Mouse (Mus musculus) CH12F3 (cell line): ENCODE results near the gene Six6.

Experiments used
- in situ Hi-C: fragments of 300-500 bp; cut with MboI; formaldehyde crosslinking; loops from 2 replicates; pipeline ENCODE4 v1.14.3; 2020; ENCODE audit warnings: low sequenced_read_pairs

The Six6 gene

DNA sequence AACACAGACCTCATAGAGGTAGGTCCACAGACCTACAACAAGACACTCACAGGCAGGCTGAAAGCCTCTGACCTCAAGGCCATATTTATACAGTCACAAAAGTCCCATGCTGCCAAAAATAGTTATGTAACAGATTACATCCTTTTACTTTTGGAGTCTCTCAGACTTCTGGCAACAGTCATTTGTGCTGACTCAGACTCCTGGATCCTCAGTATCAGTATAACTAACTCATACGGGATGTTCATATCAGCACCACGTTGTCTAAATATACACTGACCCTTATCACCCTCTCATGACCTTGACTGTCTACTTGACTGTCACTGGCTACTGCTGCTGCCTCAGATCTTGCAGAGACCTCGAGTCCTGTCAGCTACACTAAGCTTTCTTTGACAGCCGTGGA lies 15.2 kb downstream of the Six6 start:
- in situ Hi-C loops: no loop called here

GRCm38 (mm10) chr12:72957829-72958424 lies 18.2 kb downstream of the Six6 start:
- in situ Hi-C loops: no loop called here

GRCm38 (mm10) chr12:72958446-72958845 lies 18.8 kb downstream of the Six6 start:
- in situ Hi-C loops: no loop called here

DNA sequence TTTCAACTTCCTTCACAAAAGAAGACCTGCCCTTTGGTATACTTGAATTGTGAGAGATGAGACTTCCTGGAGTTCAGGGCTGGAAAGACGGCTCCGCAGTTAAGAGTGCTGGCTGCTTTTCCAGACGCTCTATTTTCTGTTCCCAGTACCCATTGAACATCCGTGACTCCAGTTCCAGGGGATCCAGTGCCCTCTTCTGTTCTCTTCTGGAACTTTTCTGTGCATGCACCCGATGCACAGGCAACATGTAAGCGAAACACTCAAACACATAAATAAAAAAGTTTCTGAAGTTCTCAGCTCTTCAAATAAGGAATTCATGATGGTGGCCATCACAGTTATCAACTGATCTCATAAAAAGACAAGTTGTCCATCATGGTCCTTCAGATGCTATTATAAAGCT lies 23.1 kb downstream of the Six6 start:
- in situ Hi-C loops: no loop called here

GRCm38 (mm10) chr12:72967541-72967940 lies 27.8 kb downstream of the Six6 start:
- in situ Hi-C loops: no loop called here

GRCm38 (mm10) chr12:72970620-72971019 lies 30.9 kb downstream of the Six6 start:
- in situ Hi-C loops: loop anchor here (10.0 kb wide), 1 partner anchor 126 kb away; no protein-coding TSS in a partner anchor

GRCm38 (mm10) chr12:72973161-72973560 lies 33.5 kb downstream of the Six6 start:
- in situ Hi-C loops: loop anchor here (10.0 kb wide), 1 partner anchor 128 kb away; no protein-coding TSS in a partner anchor

DNA sequence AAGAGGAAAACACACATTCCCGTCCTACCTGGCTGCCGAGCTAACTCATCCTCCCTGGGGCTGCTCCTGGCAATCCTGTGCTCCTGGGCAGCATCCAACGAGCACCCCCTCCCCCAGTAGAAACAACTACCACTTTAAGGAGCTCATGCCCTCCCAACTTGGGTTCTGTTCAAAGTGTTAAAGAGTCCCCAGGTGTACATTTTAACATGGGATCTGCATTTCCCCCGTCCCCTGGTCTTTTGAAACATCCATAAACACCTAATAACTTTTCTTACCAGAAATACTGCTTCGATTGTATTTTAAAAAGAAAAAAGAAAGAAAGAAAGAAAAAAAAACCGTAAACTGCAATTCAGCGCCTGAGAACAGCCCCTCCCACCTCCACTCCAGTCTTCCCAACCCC lies 36.5 kb downstream of the Six6 start:
- in situ Hi-C loops: loop anchor here (10.0 kb wide), 1 partner anchor 131 kb away; no protein-coding TSS in a partner anchor

DNA sequence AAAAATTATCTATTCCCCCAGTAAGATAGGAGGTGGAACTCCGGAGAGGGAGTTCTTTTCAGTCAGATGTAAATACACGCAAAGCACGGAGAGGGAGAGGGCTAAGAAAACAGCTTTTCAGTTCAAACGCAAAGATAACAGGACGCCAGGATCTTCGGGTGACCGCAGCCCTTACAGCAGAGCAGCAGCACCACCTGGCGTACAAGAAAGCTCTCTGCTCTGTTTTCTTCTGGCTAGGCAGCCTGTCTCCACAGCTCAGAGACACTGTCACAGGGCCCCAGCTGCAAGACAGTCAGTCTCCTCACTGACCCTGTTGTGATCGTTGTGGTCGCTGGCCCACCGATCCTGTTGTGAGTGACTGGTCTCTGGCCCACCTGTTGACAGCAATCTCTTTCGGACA lies 37.0 kb downstream of the Six6 start:
- in situ Hi-C loops: loop anchor here (10.0 kb wide), 1 partner anchor 132 kb away; no protein-coding TSS in a partner anchor

DNA sequence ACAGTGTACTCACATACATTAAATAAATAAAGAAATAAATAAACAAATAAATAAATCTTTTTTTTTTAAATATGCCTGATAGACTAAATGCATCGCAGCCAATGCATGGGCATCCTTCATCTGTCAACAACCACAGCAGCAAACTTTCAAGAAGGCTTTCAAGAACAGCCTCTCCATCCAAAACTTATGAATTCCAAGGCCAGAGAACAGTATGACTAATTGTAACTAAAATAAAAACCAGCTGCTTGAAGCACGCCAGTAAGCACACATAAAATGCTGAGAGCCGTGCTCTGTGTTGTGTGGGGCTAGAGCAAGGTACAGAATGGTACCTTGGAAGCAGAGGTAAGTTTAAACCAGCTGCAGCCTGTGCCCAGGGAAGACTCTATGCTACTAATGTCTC lies 38.2 kb downstream of the Six6 start:
- in situ Hi-C loops: loop anchor here (10.0 kb wide), 1 partner anchor 133 kb away; no protein-coding TSS in a partner anchor

GRCm38 (mm10) chr12:72979236-72979635 lies 39.5 kb downstream of the Six6 start:
- in situ Hi-C loops: loop anchor here (10.0 kb wide), 1 partner anchor 134 kb away; no protein-coding TSS in a partner anchor

DNA sequence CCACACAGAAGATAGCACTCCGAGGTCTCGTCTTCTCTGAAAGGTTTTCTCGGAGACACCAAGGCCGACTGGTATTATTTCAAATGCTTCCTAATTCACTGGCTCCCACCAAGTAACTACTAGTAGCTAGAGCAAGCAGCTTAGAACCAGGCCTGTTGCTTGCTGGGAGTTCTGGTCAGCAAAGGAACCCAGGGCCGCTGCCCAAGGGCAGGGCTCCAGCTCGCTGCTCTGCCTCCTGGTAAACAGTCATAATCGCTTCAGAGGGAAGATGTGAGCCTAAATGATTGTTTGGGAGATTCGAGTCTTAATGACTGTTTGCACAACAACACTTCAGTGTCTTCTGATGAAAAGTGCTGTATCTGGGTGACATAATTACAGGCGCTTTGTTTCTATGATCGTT lies 42.9 kb downstream of the Six6 start:
- in situ Hi-C loops: no loop called here

GRCm38 (mm10) chr12:72983071-72983857 lies 43.6 kb downstream of the Six6 start:
- in situ Hi-C loops: no loop called here
